Mouse (Mus musculus) liver, embryonic 14 days (tissue): ENCODE results near the gene Krt15. TPM values are rescaled to one million over a fixed set of nuclear protein-coding genes. Genes with fewer than 3 reads are reported as not detected.

ENCODE experiments used
- polyA plus RNA-seq: library from polyadenylated mRNA; depleted of rRNA; stranded (reverse); fragments of >200 nt; gene quantifications from 2 replicates; pipeline ENCODE4 v1.2.3, GENCODE M21; 2012; rRNA removed

The Krt15 gene
- polyA plus RNA-seq: 0.07 and 0.50 TPM in 2 replicates

DNA sequence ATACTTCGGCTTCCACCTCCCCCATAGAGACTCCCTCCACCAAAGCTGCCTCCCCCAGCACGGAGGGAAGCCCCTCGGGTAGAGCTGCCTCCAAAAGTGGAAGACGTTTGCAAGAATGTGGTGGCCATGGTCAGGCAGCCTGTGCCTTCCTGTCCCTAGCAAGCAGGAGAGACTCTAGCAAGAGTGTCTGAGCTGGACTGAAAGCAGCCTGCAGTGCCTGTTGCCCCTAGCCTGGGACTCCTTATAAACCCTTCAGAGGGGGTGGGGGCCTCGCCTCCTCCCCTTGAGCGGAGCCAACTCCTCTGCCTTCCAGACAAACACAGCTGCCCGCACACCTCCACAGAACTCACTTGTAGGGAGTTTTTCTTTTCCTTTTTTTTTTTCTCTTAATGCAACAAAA, at the start of gene Krt15:
Krt15 (minus strand) TSS at position 198 of the 400 bp plus-strand sequence.

DNA sequence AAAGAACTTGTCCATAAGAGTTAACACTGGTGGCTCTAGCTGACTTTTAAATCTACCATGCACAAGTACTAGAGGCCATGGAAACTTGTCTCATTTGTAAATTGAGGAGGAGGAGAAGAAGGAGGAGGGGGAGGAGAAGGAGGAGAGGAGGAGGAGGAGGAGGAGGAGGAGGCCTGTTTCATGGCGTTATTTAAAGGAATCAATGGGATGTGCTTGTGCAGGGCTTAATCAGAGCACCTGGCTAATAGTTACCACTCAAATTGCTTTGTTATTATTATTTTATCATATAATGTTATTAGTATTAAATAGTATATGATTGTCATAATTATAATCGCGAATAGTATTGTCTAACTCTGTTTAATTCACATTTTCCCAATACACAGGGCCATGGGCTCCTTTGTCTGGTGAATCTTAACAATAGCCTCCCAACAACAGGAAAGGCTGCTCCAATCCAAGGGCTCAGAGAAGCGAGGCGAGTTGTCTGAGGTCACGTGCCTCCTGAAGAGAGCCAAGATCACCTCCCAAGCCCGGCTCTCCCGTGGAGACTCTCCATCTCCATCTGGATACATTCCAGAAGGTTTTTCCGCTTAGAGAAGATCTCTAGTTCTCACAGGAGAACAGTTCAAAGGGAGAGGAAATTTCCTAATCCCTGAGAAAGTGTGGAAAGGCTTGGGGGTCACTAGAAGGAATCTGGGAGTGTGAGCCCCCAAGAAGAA, 13.0 kb upstream of the Krt15 start, which contains the start of gene Krt19:
Krt19 (minus strand) TSS at position 51 of the 716 bp plus-strand sequence.

GRCm38 (mm10) chr11:100121466-100121865, 14.3 kb downstream of the Krt15 start, which contains the start of gene Krt13:
Krt13 (minus strand) TSS chr11:100121566.

GRCm38 (mm10) chr11:100105576-100106122, 30.1 kb downstream of the Krt15 start, which contains the start of gene Krt36:
Krt36 (minus strand) TSS chr11:100105626.

DNA sequence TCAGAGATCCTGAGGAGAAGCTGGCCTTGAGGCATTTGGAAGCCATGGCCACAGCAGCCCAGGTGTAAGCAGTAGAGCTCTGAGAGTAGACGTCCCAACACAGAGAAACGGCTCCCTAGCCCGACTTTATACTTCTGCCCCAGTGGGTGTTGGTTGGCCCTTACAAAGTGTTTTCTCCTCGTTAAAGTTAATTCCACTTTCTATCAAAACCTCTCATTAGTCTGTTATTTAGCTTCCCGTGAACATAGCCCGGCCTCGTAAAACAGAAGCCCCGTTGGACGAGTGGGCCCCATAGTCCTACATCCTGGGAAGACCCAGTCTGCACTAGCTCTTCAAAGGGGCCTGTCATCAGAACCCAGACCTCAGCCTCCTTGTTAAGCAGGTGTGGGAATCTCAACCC, 39.6 kb downstream of the Krt15 start, which contains the start of gene Krt35:
Krt35 (minus strand) TSS at position 101 of the 400 bp plus-strand sequence.

DNA sequence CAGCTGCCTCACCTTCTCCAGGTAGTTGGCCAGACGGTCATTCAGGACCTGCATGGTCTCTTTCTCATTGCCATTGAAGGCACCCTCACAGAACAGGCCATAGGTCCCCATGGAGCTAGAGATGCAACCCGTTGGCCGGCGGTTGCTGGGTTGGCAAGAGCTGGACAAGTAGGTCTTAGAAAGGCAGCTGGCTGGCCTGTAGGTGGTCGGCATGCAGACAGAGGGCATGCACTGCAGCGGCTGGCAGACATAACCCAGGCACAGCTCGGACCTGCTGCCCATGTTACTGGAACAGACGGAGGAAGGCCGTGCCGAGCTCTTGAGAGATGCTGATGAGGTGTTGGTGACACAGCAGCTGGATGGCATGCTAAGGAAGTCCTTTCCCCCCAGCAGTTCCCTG, 47.9 kb downstream of the Krt15 start, which contains the start of gene Krt32:
Krt32 (minus strand) TSS at position 366 of the 400 bp plus-strand sequence.

Other genes starting within 250 kb of the Krt15 start
- gene Krtap31-1, start 228.0 kb downstream of the Krt15 start, polyA plus RNA-seq: not detected in 2 replicates
- gene Gm11565, start 221.2 kb downstream of the Krt15 start, polyA plus RNA-seq: not detected in 2 replicates
- gene Krtap31-2, start 199.6 kb downstream of the Krt15 start, polyA plus RNA-seq: not detected in 2 replicates
- gene Krtap9-5, start 187.5 kb downstream of the Krt15 start, polyA plus RNA-seq: not detected in 2 replicates
- gene Krtap29-1, start 156.9 kb downstream of the Krt15 start, polyA plus RNA-seq: not detected in 2 replicates
- not detected in 2 replicates for gene Krtap16-1, start 149.3 kb downstream of the Krt15 start, polyA plus RNA-seq
- gene Krtap17-1, start 141.9 kb downstream of the Krt15 start, polyA plus RNA-seq: not detected in 2 replicates
- gene Krt33a, start 119.7 kb downstream of the Krt15 start, polyA plus RNA-seq: not detected in 2 replicates
- gene Krt33b, start 106.1 kb downstream of the Krt15 start, polyA plus RNA-seq: not detected in 2 replicates
- not detected in 2 replicates for gene Krt34, start 94.4 kb downstream of the Krt15 start, polyA plus RNA-seq
- not detected in 2 replicates for gene Krt31, start 85.4 kb downstream of the Krt15 start, polyA plus RNA-seq
- not detected in 2 replicates for gene Krt32, start 47.7 kb downstream of the Krt15 start, polyA plus RNA-seq
- not detected in 2 replicates for gene Krt35, start 39.7 kb downstream of the Krt15 start, polyA plus RNA-seq
- not detected in 2 replicates for gene Krt36, start 30.3 kb downstream of the Krt15 start, polyA plus RNA-seq
- gene Krt13, start 14.4 kb downstream of the Krt15 start, polyA plus RNA-seq: 0.03 TPM in 1 of 2 replicates, not detected in the other
- 1.4 and 4.5 TPM in 2 replicates for gene Krt19, start 12.7 kb upstream of the Krt15 start, polyA plus RNA-seq
- gene Krt9, start 57.3 kb upstream of the Krt15 start, polyA plus RNA-seq: not detected in 2 replicates
- 0.17 and 0.45 TPM in 2 replicates for gene Krt14, start 71.6 kb upstream of the Krt15 start, polyA plus RNA-seq
- not detected in 2 replicates for gene Krt16, start 113.0 kb upstream of the Krt15 start, polyA plus RNA-seq
- 0.05 and 0.21 TPM in 2 replicates for gene Krt17, start 125.1 kb upstream of the Krt15 start, polyA plus RNA-seq
- gene Krt42, start 133.9 kb upstream of the Krt15 start, polyA plus RNA-seq: not detected in 2 replicates
- gene Eif1, start 184.0 kb upstream of the Krt15 start, polyA plus RNA-seq: 227 and 233 TPM in 2 replicates
- not detected in 2 replicates for gene Gast, start 198.5 kb upstream of the Krt15 start, polyA plus RNA-seq
- gene Hap1, start 220.2 kb upstream of the Krt15 start, polyA plus RNA-seq: 0.32 and 0.38 TPM in 2 replicates